Comparison of ENCODE assay signal across 17 mouse cellular contexts in genomic region chr5:116285532-116286176, GRCm38 (mm10). TPM values are rescaled to one million over a fixed set of nuclear protein-coding genes. Genes with fewer than 3 reads are reported as not detected.
DNase-seq lines count a peak whose midpoint lies in the region; ATAC-seq lines count a peak whose summit lies in the region.
"Had no signal": no experiment of that assay in that cellular context is flagged by ENCODE, and none has a peak within 500 bp of the region (broad histone marks: within the 10 kb centered on the region; RNA-seq: fewer than 3 reads in every experiment).

No protein-coding gene starts in this region.

- H3K36me3 ChIP-seq in forebrain, embryonic 15.5 days: no peaks in the 10 kb centered on the region
- H3K36me3 ChIP-seq in forebrain, embryonic 12.5 days (replicated peaks): no peaks in the 10 kb centered on the region
- no peaks in the 10 kb centered on the region for H3K36me3 ChIP-seq in neural tube, embryonic 12.5 days
- no peaks in the 10 kb centered on the region for H3K36me3 ChIP-seq in intestine, embryonic 16.5 days (ENCODE audit: control insufficient read depth, insufficient read depth, low read length)
- H3K36me3 ChIP-seq in kidney, embryonic 14.5 days (ENCODE audit: control insufficient read depth, insufficient read depth, low read length): no peaks in the 10 kb centered on the region
- H3K36me3 ChIP-seq: midbrain, embryonic 13.5 days had no signal

- DNase-seq in neural tube, embryonic 10.5 days (ENCODE audit: extremely low spot score, low spot score): no peak
- DNase-seq in Muller cell, postnatal 12 days (ENCODE audit: inconsistent ontology term): no peak
- DNase-seq in embryo, embryonic 11 days: no peak
- DNase-seq: adrenal gland, adult 8-10 months; cerebellum, postnatal 10 days; gastrocnemius, postnatal 25 days; kidney, postnatal 10 days; left cerebral cortex, postnatal 4 days; thymus, postnatal 25 days had no signal

- peak; percentile 57; the same call in 1 of the 2 replicates for ATAC-seq in forebrain, embryonic 15.5 days (replicated peaks)
- ATAC-seq in forebrain, embryonic 12.5 days (ENCODE audit: low FRiP score): no peak
- ATAC-seq in neural tube, embryonic 12.5 days (ENCODE audit: low FRiP score, low read depth): no peak
- peak; percentile 72 for ATAC-seq in intestine, embryonic 16.5 days
- ATAC-seq in kidney, embryonic 14.5 days (ENCODE audit: low FRiP score, low TSS enrichment): no peak
- ATAC-seq: midbrain, embryonic 13.5 days had no signal

- no peak overlapping the region for H3K4me3 ChIP-seq in forebrain, embryonic 15.5 days
- no peak overlapping the region for H3K4me3 ChIP-seq in forebrain, embryonic 12.5 days (replicated peaks)
- no peak overlapping the region for H3K4me3 ChIP-seq in neural tube, embryonic 12.5 days
- no peak overlapping the region for H3K4me3 ChIP-seq in intestine, embryonic 16.5 days (ENCODE audit: low read length)
- H3K4me3 ChIP-seq in kidney, embryonic 14.5 days (ENCODE audit: low read length): no peak overlapping the region
- H3K4me3 ChIP-seq: midbrain, embryonic 13.5 days had no signal

- 0 out of 2 replicates have a peak overlapping the region, but pooled peaks have one; percentile 14 for H3K4me2 ChIP-seq in forebrain, embryonic 15.5 days (replicated peaks)
- no peak overlapping the region for H3K4me2 ChIP-seq in forebrain, embryonic 12.5 days
- H3K4me2 ChIP-seq in neural tube, embryonic 12.5 days (replicated peaks): 0 out of 2 replicates have a peak overlapping the region, but pooled peaks have one; percentile 18
- 0 out of 2 replicates have a peak overlapping the region, but pooled peaks have one; percentile 6 for H3K4me2 ChIP-seq in intestine, embryonic 16.5 days (ENCODE audit: low read depth, low read length)
- no peak overlapping the region for H3K4me2 ChIP-seq in kidney, embryonic 14.5 days (replicated peaks; ENCODE audit: low read depth, low read length)
- H3K4me2 ChIP-seq: heart, embryonic 11.5 days; midbrain, embryonic 13.5 days had no signal

- H3K4me1 ChIP-seq in forebrain, embryonic 15.5 days: peaks cover 22% of the 10 kb centered on the region
- peaks cover 31% of the 10 kb centered on the region for H3K4me1 ChIP-seq in forebrain, embryonic 12.5 days
- peaks cover 22% of the 10 kb centered on the region for H3K4me1 ChIP-seq in neural tube, embryonic 12.5 days
- peaks cover 8% of the 10 kb centered on the region; the same call in 1 of the 2 replicates for H3K4me1 ChIP-seq in intestine, embryonic 16.5 days (ENCODE audit: control insufficient read depth, insufficient read depth, low read length)
- H3K4me1 ChIP-seq in kidney, embryonic 14.5 days (ENCODE audit: control insufficient read depth, insufficient read depth, low read length): peaks cover 19% of the 10 kb centered on the region; the same call in 1 of the 2 replicates

- no peak overlapping the region; the same call in 1 of the 2 replicates for H3K9ac ChIP-seq in forebrain, embryonic 15.5 days (replicated peaks)
- no peak overlapping the region for H3K9ac ChIP-seq in forebrain, embryonic 12.5 days
- H3K9ac ChIP-seq in neural tube, embryonic 12.5 days: no peak overlapping the region
- no peak overlapping the region for H3K9ac ChIP-seq in intestine, embryonic 16.5 days (ENCODE audit: low read depth, low read length)
- no peak overlapping the region for H3K9ac ChIP-seq in kidney, embryonic 14.5 days (ENCODE audit: low read depth, low read length)
- H3K9ac ChIP-seq: midbrain, embryonic 13.5 days had no signal

- H3K27ac ChIP-seq in forebrain, embryonic 15.5 days (replicated peaks): no peak overlapping the region
- H3K27ac ChIP-seq in forebrain, embryonic 12.5 days: no peak overlapping the region
- H3K27ac ChIP-seq in neural tube, embryonic 12.5 days: no peak overlapping the region
- no peak overlapping the region for H3K27ac ChIP-seq in intestine, embryonic 16.5 days (ENCODE audit: low read length)
- no peak overlapping the region for H3K27ac ChIP-seq in kidney, embryonic 14.5 days (ENCODE audit: low read depth, low read length)
- H3K27ac ChIP-seq: midbrain, embryonic 13.5 days had no signal

- 21% methylated on average over 15 of the region's 15 CpGs for WGBS in forebrain, embryonic 15.5 days
- 19% methylated on average over 15 of the region's 15 CpGs for WGBS in forebrain, embryonic 12.5 days
- 33% methylated on average over 15 of the region's 15 CpGs for WGBS in neural tube, embryonic 12.5 days
- 20% methylated on average over 15 of the region's 15 CpGs for WGBS in intestine, embryonic 16.5 days
- 31% methylated on average over 15 of the region's 15 CpGs for WGBS in kidney, embryonic 14.5 days

- peaks cover 6% of the 10 kb centered on the region; the same call in 1 of the 2 replicates for H3K27me3 ChIP-seq in forebrain, embryonic 15.5 days
- peaks cover 77% of the 10 kb centered on the region for H3K27me3 ChIP-seq in forebrain, embryonic 12.5 days
- no peaks in the 10 kb centered on the region for H3K27me3 ChIP-seq in neural tube, embryonic 12.5 days (replicated peaks)
- no peaks in the 10 kb centered on the region for H3K27me3 ChIP-seq in intestine, embryonic 16.5 days (replicated peaks; ENCODE audit: control insufficient read depth, insufficient read depth, low read length)
- H3K27me3 ChIP-seq in kidney, embryonic 14.5 days (ENCODE audit: control insufficient read depth, insufficient read depth, low read length): no peaks in the 10 kb centered on the region

- no peaks in the 10 kb centered on the region for H3K9me3 ChIP-seq in forebrain, embryonic 15.5 days
- no peaks in the 10 kb centered on the region for H3K9me3 ChIP-seq in forebrain, embryonic 12.5 days
- H3K9me3 ChIP-seq in neural tube, embryonic 12.5 days: no peaks in the 10 kb centered on the region
- no peaks in the 10 kb centered on the region for H3K9me3 ChIP-seq in intestine, embryonic 16.5 days (ENCODE audit: control insufficient read depth, low read length)
- no peaks in the 10 kb centered on the region for H3K9me3 ChIP-seq in kidney, embryonic 14.5 days (ENCODE audit: control insufficient read depth, low read length)
- H3K9me3 ChIP-seq: midbrain, embryonic 13.5 days had no signal

RNA-seq across cellular contexts. Expression of gene Ccdc60, which starts 3.1 kb away (rescaled TPM):
- 0.64 and 1.7 TPM in 2 replicates for polyA plus RNA-seq in forebrain, embryonic 15.5 days (2015; fragmentation: Nextera tagmentation; extraction: Ambion mirVana)
- polyA plus RNA-seq in forebrain, embryonic 12.5 days (2016; fragmentation: Nextera tagmentation; extraction: Ambion mirVana): 0.62 and 1.2 TPM in 2 replicates
- polyA plus RNA-seq in neural tube, embryonic 12.5 days (2016; fragmentation: Nextera tagmentation; extraction: Ambion mirVana): 0.89 TPM in 2 replicates
- polyA plus RNA-seq in intestine, embryonic 16.5 days (2015; fragmentation: Nextera tagmentation; extraction: Ambion mirVana): 1.6 TPM in 2 replicates
- polyA plus RNA-seq in kidney, embryonic 14.5 days (2014; fragmentation: Nextera tagmentation; extraction: Ambion mirVana): 0.47 and 0.55 TPM in 2 replicates
- polyA plus RNA-seq: liver, embryonic 16.5 days had no signal

Comparison
In these comparisons a context has a peak if more than half of its experiments do, and no peak if none do; other contexts are left out.
1. ATAC-seq: peak in forebrain, embryonic 15.5 days (single experiment) and intestine, embryonic 16.5 days (single experiment); none in forebrain, embryonic 12.5 days (single experiment), neural tube, embryonic 12.5 days (single experiment) and kidney, embryonic 14.5 days (single experiment).
2. H3K4me2 ChIP-seq: peak in forebrain, embryonic 15.5 days (single experiment), neural tube, embryonic 12.5 days (single experiment) and intestine, embryonic 16.5 days (single experiment); none in forebrain, embryonic 12.5 days (single experiment) and kidney, embryonic 14.5 days (single experiment).